Mouse (Mus musculus) yolk sac, embryonic 10.5 days (tissue): ENCODE measurements around the gene Hist4h4.
A peak's percentile ranks its signal among the peaks of the same experiment; 100 is the strongest.
"Not testable (repeated sequence)": the region's sequence is repeated elsewhere in the genome, so short reads cannot be mapped to it uniquely, and the experiment has no call there.

Source experiments
- DNase-seq: peaks from one replicate; pipeline ENCODE4 v3.0.0-alpha.2; 2017; ENCODE audit warnings: low spot score

Gene Hist4h4

GRCm38 (mm10) chr6:136815381-136815780, 11.2 kb upstream of the Hist4h4 start:
- no peak for DNase-seq

GRCm38 (mm10) chr6:136813117-136813516, 8.9 kb upstream of the Hist4h4 start:
- DNase-seq: no peak

GRCm38 (mm10) chr6:136811196-136811595, 7.0 kb upstream of the Hist4h4 start:
- DNase-seq: no peak

GRCm38 (mm10) chr6:136809673-136810072, 5.5 kb upstream of the Hist4h4 start:
- no peak for DNase-seq

GRCm38 (mm10) chr6:136809077-136809476, 4.9 kb upstream of the Hist4h4 start:
- peak; percentile 70 for DNase-seq

- DNase-seq: no peak
Observed at GRCm38 (mm10) chr6:136808631-136809046, 4.4 kb upstream of the Hist4h4 start.

GRCm38 (mm10) chr6:136808014-136808417, 3.8 kb upstream of the Hist4h4 start, which contains the start of gene H2afj:
Gene H2afj, plus strand, starts transcription at chr6:136808244.
- DNase-seq: peak; percentile 98

- peak; percentile 58 for DNase-seq
Observed at GRCm38 (mm10) chr6:136807395-136808013, 3.3 kb upstream of the Hist4h4 start.

- DNase-seq: no peak
Observed at GRCm38 (mm10) chr6:136806819-136807218, 2.6 kb upstream of the Hist4h4 start.

- no peak for DNase-seq
Observed at GRCm38 (mm10) chr6:136805409-136805775, 1.2 kb upstream of the Hist4h4 start.

GRCm38 (mm10) chr6:136804705-136805408, 642 bp upstream of the Hist4h4 start:
- no peak for DNase-seq

- DNase-seq: no peak
Observed at GRCm38 (mm10) chr6:136803093-136803738, 999 bp downstream of the Hist4h4 start.

GRCm38 (mm10) chr6:136801274-136801673, 2.9 kb downstream of the Hist4h4 start:
- no peak for DNase-seq

GRCm38 (mm10) chr6:136800710-136801109, 3.5 kb downstream of the Hist4h4 start:
- no peak for DNase-seq

- not testable (repeated sequence) for DNase-seq
Observed at GRCm38 (mm10) chr6:136797874-136798693, 6.1 kb downstream of the Hist4h4 start.

- no peak for DNase-seq
Observed at GRCm38 (mm10) chr6:136795850-136796249, 8.4 kb downstream of the Hist4h4 start.

GRCm38 (mm10) chr6:136795110-136795509, 9.1 kb downstream of the Hist4h4 start:
- DNase-seq: no peak

- no peak for DNase-seq
Observed at GRCm38 (mm10) chr6:136793831-136794525, 10.2 kb downstream of the Hist4h4 start.

GRCm38 (mm10) chr6:136792884-136793758, 11.1 kb downstream of the Hist4h4 start:
- DNase-seq: no peak

- no peak for DNase-seq
Observed at GRCm38 (mm10) chr6:136789391-136789971, 14.7 kb downstream of the Hist4h4 start.
